Mouse (Mus musculus) testis, adult 2 months (tissue): ENCODE data around the gene Trp53rkb.

Source experiments
- CTCF ChIP-seq: fragments of 200-500 bp; IDR thresholded peaks from 2 replicates; pipeline ENCODE4 v1.5.1; 2012; ENCODE audit warnings: low read depth, mild to moderate bottlenecking, inconsistent platforms, low read length, moderate library complexity; ENCODE audit not compliant: control insufficient read depth, insufficient read depth, insufficient replicate concordance
- POLR2A ChIP-seq: fragments of 200-500 bp; IDR thresholded peaks from 2 replicates; pipeline ENCODE4 v1.6.1; 2012; ENCODE audit warnings: low read depth, mild to moderate bottlenecking, inconsistent platforms, low read length, moderate library complexity; ENCODE audit not compliant: control insufficient read depth

DNA sequence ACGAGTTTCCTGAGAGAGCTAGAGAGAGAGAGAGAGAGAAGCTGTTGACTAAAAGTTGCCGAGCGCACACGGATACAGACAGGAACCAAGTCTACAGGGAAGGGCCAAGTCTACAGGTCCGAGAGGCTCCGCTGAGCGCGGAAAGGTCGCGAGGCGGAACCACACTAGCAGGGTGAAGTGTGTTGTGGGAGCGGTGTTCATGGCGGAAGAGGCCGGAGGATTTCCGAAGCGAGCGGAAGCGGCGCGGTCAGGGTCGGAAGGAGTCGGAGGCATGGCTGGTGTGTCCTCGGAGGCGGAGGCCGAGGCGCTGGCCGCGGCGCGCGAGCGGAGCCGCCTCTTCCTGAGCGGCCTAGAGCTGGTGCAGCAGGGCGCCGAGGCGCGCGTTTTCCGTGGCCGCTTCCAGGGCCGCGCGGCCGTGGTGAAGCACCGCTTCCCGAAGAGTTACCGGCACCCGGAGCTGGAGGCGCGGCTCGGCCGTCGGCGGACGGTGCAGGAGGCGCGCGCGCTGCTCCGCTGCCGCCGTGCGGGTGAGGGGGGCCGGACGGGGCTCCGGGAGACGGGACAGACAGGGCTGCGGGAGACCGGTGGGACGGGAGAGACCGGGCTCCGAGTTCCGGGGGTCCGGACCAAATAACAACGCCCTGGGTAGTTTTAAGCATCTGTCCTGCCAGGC, 1.3 kb downstream of the Trp53rkb start:
- TF ChIP-seq CTCF (0 out of 2 replicates have a peak, but pooled peaks have one; percentile 6), POLR2A (peak; percentile 74)
